Mouse (Mus musculus) cerebellum, adult 2 months (tissue): Measurements from ENCODE around the gene Ccdc146. TPM values are rescaled to one million over a fixed set of nuclear protein-coding genes. Genes with fewer than 3 reads are reported as not detected.
A peak's percentile ranks its signal among the peaks of the same experiment; 100 is the strongest.

Source experiments
- DNase-seq, 2 experiments: peaks; one replicate each; pipeline ENCODE4 v3.0.0; 2021
- H3K27ac ChIP-seq: fragments of 200-500 bp; 2 replicates; pipeline ENCODE4 v1.5.1; 2012; ENCODE audit warnings: low read length, control low read depth, inconsistent platforms; ENCODE audit not compliant: insufficient read depth
- H3K27me3 ChIP-seq: fragments of 200-500 bp; 2 replicates; pipeline ENCODE4 v1.6.1; 2012; ENCODE audit warnings: inconsistent platforms, mild to moderate bottlenecking, low read length, moderate library complexity; ENCODE audit not compliant: control insufficient read depth, insufficient read depth
- H3K4me1 ChIP-seq: fragments of 200-500 bp; 2 replicates; pipeline ENCODE4 v1.6.1; 2011; ENCODE audit warnings: low read length; ENCODE audit not compliant: control insufficient read depth, insufficient read depth
- H3K4me3 ChIP-seq: fragments of 200-500 bp; replicated peaks from 2 replicates; pipeline ENCODE3; 2011; ENCODE audit warnings: mild to moderate bottlenecking, low read depth, low read length, control low read depth; ENCODE audit not compliant: insufficient read depth
- CTCF ChIP-seq: fragments of 200-500 bp; IDR thresholded peaks from 2 replicates; pipeline ENCODE4 v1.5.1; 2011; ENCODE audit warnings: low read depth, mild to moderate bottlenecking, control low read depth, low read length, moderate library complexity, borderline replicate concordance; ENCODE audit not compliant: insufficient read depth
- POLR2A ChIP-seq: fragments of 200-500 bp; IDR thresholded peaks from 2 replicates; pipeline ENCODE4 v1.6.1; 2011; ENCODE audit warnings: low read length, control low read depth, borderline replicate concordance; ENCODE audit not compliant: insufficient read depth
- WGBS: fragments of 180-500 bp; shearing (Covaris S2); methylation state at CpG from one replicate; pipeline ENCODE4 v1.1.7; 2018; 5-methylcytosine and 5-hydroxymethylcytosine counted together
- polyA plus RNA-seq: library from polyadenylated mRNA; depleted of rRNA; stranded (reverse); fragments of >200 nt; gene quantifications from 2 replicates; pipeline ENCODE4 v1.2.3, GENCODE M21; 2012

The Ccdc146 gene
- polyA plus RNA-seq, 1 experiment, result 0.33 TPM

- Histone ChIP-seq H3K4me3 (no peak overlapping the region), H3K27ac (no peak overlapping the region), H3K27me3 (no peaks in the 10 kb centered on the region), H3K4me1 (no peaks in the 10 kb centered on the region)
- TF ChIP-seq CTCF, result peak; percentile 92
- TF ChIP-seq POLR2A, result no peak
- 0% methylated on average over 4 of the region's 4 CpGs for WGBS
- DNase-seq, result peak; percentile 71 to 81
Observed at GRCm38 (mm10) chr5:21265049-21265448, 159.4 kb downstream of the Ccdc146 start.

- no peak for DNase-seq
- WGBS, result 72% methylated on average over 8 of the region's 8 CpGs
- Histone ChIP-seq H3K4me1 (no peaks in the 10 kb centered on the region), H3K27me3 (no peaks in the 10 kb centered on the region), H3K27ac (no peak overlapping the region), H3K4me3 (no peak overlapping the region)
- no peak for TF ChIP-seq CTCF
- no peak for TF ChIP-seq POLR2A
Observed at GRCm38 (mm10) chr5:21264352-21265021, 160.0 kb downstream of the Ccdc146 start.

GRCm38 (mm10) chr5:21263202-21264055 lies 161.0 kb downstream of the Ccdc146 start:
- WGBS, result 23% methylated on average over 18 of the region's 18 CpGs
- DNase-seq, result peak in 1 of 2 experiments; percentile 28
- TF ChIP-seq POLR2A, result no peak
- no peak for TF ChIP-seq CTCF
- Histone ChIP-seq H3K4me3 (no peak overlapping the region), H3K27ac (no peak overlapping the region; the same call in 1 of the 2 replicates), H3K27me3 (no peaks in the 10 kb centered on the region), H3K4me1 (no peaks in the 10 kb centered on the region)

GRCm38 (mm10) chr5:21261202-21261844 lies 163.2 kb downstream of the Ccdc146 start:
- H3K4me3 ChIP-seq, result no peak overlapping the region
- H3K4me1 ChIP-seq, result no peaks in the 10 kb centered on the region
- H3K27ac ChIP-seq, result no peak overlapping the region
- no peak for DNase-seq
- no peaks in the 10 kb centered on the region for H3K27me3 ChIP-seq
- TF ChIP-seq CTCF (no peak), POLR2A (no peak)
- 10% methylated on average over 6 of the region's 6 CpGs for WGBS

- 86% methylated on average over 7 of the region's 7 CpGs for WGBS
- H3K4me3 ChIP-seq, result no peak overlapping the region
- no peak for TF ChIP-seq POLR2A
- no peak for TF ChIP-seq CTCF
Observed at GRCm38 (mm10) chr5:21260746-21261145, 163.7 kb downstream of the Ccdc146 start.

GRCm38 (mm10) chr5:21257806-21258205 lies 166.7 kb downstream of the Ccdc146 start:
- WGBS, result 80% methylated on average over 6 of the region's 6 CpGs
- TF ChIP-seq POLR2A (no peak), CTCF (peak; percentile 16; the same call in 1 of the 2 replicates)

More at GRCm38 (mm10) chr5:21260746-21261145, 163.7 kb downstream of the Ccdc146 start:
- no peak overlapping the region for H3K27ac ChIP-seq
- no peaks in the 10 kb centered on the region for H3K4me1 ChIP-seq
- no peak for DNase-seq
- no peaks in the 10 kb centered on the region for H3K27me3 ChIP-seq

GRCm38 (mm10) chr5:21257126-21257525 lies 167.4 kb downstream of the Ccdc146 start:
- WGBS, result 65% methylated on average over 4 of the region's 4 CpGs
- no peaks in the 10 kb centered on the region for H3K4me1 ChIP-seq
- no peak for TF ChIP-seq CTCF
- no peak for TF ChIP-seq POLR2A
- no peak for DNase-seq
- H3K4me3 ChIP-seq, result no peak overlapping the region
- H3K27ac ChIP-seq, result no peak overlapping the region
- no peaks in the 10 kb centered on the region for H3K27me3 ChIP-seq

More at GRCm38 (mm10) chr5:21257806-21258205, 166.7 kb downstream of the Ccdc146 start:
- Histone ChIP-seq H3K4me3 (no peak overlapping the region), H3K27ac (no peak overlapping the region), H3K4me1 (no peaks in the 10 kb centered on the region), H3K27me3 (no peaks in the 10 kb centered on the region)
- DNase-seq, result no peak
